Mouse (Mus musculus): Measurements from ENCODE around the gene Adamtsl3. TPM values are rescaled to one million over a fixed set of nuclear protein-coding genes. Genes with fewer than 3 reads are reported as not detected.

The Adamtsl3 gene
- polyA plus RNA-seq, 2 experiments: 8.3 to 9.2 TPM

DNA sequence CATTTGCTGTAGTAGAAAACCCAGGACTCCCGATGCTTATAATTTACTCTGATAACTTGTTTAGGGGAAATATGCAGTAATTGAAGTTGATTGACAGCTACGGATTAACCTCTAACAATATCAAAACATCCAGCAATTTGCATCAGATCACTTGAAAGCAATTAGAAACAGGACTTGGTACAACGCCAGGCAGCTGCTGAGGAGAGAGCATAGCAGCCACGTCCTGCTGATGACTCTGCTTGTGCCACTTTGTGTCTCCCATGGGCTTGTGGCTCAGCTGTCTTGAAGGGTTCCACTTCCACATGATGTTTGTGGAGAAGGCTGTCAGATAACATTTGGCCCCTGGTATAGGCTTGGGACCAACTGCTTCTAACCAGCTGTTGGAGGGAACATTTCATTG lies 27.1 kb upstream of the Adamtsl3 start:
- H3K4me2 ChIP-seq (replicated peaks; ENCODE audit: low read depth, low read length, severe bottlenecking): no peak overlapping the region
- H3K9ac ChIP-seq (ENCODE audit: low read depth, low read length, severe bottlenecking): no peak overlapping the region
- DNase-seq (ENCODE audit: low spot score) (no peak), ATAC-seq (ENCODE audit: low FRiP score, low read depth) (no peak)
- H3K27me3 ChIP-seq (ENCODE audit: control insufficient read depth, insufficient read depth, low read length): no peaks in the 10 kb centered on the region
- H3K9me3 ChIP-seq (ENCODE audit: control insufficient read depth, low read length): no peaks in the 10 kb centered on the region
- TF ChIP-seq POLR2A (IDR thresholded peaks at IDR 0.05; ENCODE audit: borderline replicate concordance, extremely low read depth, insufficient read depth, insufficient read length): no peak
- 79% methylated on average over 4 of the region's 4 CpGs for WGBS
- no peak overlapping the region for H3K4me3 ChIP-seq (replicated peaks; ENCODE audit: low read length)
- no peak overlapping the region for H3K27ac ChIP-seq (replicated peaks; ENCODE audit: low read depth, low read length)
- H3K4me1 ChIP-seq (ENCODE audit: control insufficient read depth, insufficient read depth, low read length): no peaks in the 10 kb centered on the region
- H3K36me3 ChIP-seq (ENCODE audit: control insufficient read depth, insufficient read depth, low read length): no peaks in the 10 kb centered on the region

DNA sequence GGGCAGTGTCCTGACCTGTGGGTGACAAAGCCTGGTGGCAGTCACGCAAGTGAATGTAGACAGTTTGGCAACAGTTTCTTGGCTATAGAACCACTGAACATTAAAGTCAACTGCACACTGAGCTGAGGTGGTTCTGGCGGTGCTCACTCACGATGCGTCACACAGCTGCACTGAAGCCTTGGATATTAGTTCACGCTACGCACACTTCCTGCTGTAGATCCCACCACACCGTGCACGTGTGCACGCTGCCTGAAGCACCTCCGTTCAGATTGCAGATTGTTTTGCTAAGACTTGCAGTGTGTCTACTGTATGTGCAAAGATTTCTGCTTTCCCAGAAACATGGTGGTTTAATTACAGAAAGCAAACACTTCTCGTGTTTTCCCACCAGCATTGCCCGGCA lies 17.0 kb upstream of the Adamtsl3 start:
- H3K9me3 ChIP-seq (ENCODE audit: control insufficient read depth, low read length): no peaks in the 10 kb centered on the region
- WGBS: 64% methylated on average over 12 of the region's 12 CpGs
- no peak for TF ChIP-seq POLR2A (IDR thresholded peaks at IDR 0.05; ENCODE audit: borderline replicate concordance, extremely low read depth, insufficient read depth, insufficient read length)
- H3K4me1 ChIP-seq (ENCODE audit: control insufficient read depth, insufficient read depth, low read length): peaks cover 7% of the 10 kb centered on the region; the same call in 1 of the 2 replicates
- ATAC-seq (ENCODE audit: low FRiP score, low read depth) (no peak), DNase-seq (ENCODE audit: low spot score) (no peak)
- no peaks in the 10 kb centered on the region for H3K36me3 ChIP-seq (ENCODE audit: control insufficient read depth, insufficient read depth, low read length)
- no peak overlapping the region for H3K9ac ChIP-seq (ENCODE audit: low read depth, low read length, severe bottlenecking)
- H3K4me2 ChIP-seq (replicated peaks; ENCODE audit: low read depth, low read length, severe bottlenecking): no peak overlapping the region
- no peak overlapping the region for H3K27ac ChIP-seq (replicated peaks; ENCODE audit: low read depth, low read length)
- H3K27me3 ChIP-seq (ENCODE audit: control insufficient read depth, insufficient read depth, low read length): no peaks in the 10 kb centered on the region
- no peak overlapping the region for H3K4me3 ChIP-seq (replicated peaks; ENCODE audit: low read length)

DNA sequence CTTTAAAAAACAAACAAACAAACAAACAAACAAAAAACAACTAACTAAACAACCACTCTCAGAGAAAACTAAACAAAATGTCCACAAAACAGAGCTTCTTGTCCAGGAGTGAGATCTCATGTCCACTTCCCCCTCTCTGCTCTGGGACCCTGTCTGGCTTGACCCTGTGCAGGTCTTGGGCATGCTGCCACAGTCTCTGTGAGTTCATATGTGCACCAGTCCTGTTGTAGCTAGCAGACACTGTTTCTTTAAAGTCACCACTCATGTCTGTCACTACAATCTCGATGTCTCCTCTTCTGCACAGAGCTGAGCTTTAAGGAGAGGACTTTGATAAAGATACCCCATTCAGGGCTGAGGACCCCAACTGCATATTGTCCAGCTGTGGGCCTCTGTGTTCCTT lies 8.9 kb upstream of the Adamtsl3 start:
- DNase-seq (ENCODE audit: low spot score) (no peak), ATAC-seq (ENCODE audit: low FRiP score, low read depth) (no peak)
- no peak for TF ChIP-seq POLR2A (IDR thresholded peaks at IDR 0.05; ENCODE audit: borderline replicate concordance, extremely low read depth, insufficient read depth, insufficient read length)
- no peak overlapping the region for H3K9ac ChIP-seq (ENCODE audit: low read depth, low read length, severe bottlenecking)
- no peak overlapping the region for H3K4me2 ChIP-seq (replicated peaks; ENCODE audit: low read depth, low read length, severe bottlenecking)
- no peak overlapping the region for H3K27ac ChIP-seq (replicated peaks; ENCODE audit: low read depth, low read length)
- WGBS: 57% methylated on average over 1 of the region's 1 CpGs
- no peaks in the 10 kb centered on the region for H3K27me3 ChIP-seq (ENCODE audit: control insufficient read depth, insufficient read depth, low read length)
- no peaks in the 10 kb centered on the region for H3K36me3 ChIP-seq (ENCODE audit: control insufficient read depth, insufficient read depth, low read length)
- no peaks in the 10 kb centered on the region for H3K9me3 ChIP-seq (ENCODE audit: control insufficient read depth, low read length)
- H3K4me1 ChIP-seq (ENCODE audit: control insufficient read depth, insufficient read depth, low read length): no peaks in the 10 kb centered on the region
- H3K4me3 ChIP-seq (replicated peaks; ENCODE audit: low read length): no peak overlapping the region

DNA sequence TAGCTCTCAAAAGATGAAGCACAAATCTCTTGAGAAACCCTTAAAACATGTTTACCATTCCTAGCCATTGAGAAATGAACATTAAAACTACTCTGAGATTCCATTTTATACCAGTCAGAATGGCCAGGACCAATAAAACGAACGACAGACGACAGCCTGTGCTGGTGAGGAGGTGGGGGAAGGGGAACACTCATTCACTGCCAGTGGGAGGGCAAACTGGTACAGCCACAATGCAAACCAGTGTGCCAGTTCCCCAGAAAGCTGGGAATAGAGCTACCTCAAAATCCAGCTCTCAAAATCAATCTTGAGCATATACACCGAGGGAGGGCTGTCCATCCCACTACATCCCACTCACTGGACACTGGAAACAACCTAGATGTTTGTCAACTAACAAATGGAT lies 8.3 kb upstream of the Adamtsl3 start:
- no peak for TF ChIP-seq POLR2A (IDR thresholded peaks at IDR 0.05; ENCODE audit: borderline replicate concordance, extremely low read depth, insufficient read depth, insufficient read length)
- H3K4me1 ChIP-seq (ENCODE audit: control insufficient read depth, insufficient read depth, low read length): no peaks in the 10 kb centered on the region
- no peak for DNase-seq (ENCODE audit: low spot score)

DNA sequence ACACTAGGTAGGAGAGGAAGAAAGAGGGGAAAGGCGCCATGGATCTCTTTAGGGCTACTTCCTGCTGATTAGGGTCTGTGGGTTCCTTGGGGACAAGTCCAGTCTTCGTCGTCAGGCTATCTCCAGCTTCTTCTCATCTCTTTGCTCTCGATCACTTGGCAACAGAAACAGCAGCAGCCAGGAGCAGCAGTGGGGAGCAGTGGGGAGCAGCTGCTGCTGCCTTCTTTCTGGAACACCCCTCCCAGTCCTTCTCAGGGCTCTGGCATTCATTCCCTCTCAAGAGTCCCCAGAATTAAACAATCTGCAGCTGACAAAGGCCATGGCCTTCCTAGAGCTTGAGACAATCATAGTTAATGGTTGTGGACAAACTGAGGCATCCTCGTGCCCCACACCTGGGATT lies 7.6 kb upstream of the Adamtsl3 start:
- TF ChIP-seq POLR2A (IDR thresholded peaks at IDR 0.05; ENCODE audit: borderline replicate concordance, extremely low read depth, insufficient read depth, insufficient read length): no peak
- no peaks in the 10 kb centered on the region for H3K9me3 ChIP-seq (ENCODE audit: control insufficient read depth, low read length)
- no peaks in the 10 kb centered on the region for H3K36me3 ChIP-seq (ENCODE audit: control insufficient read depth, insufficient read depth, low read length)
- no peak overlapping the region for H3K27ac ChIP-seq (replicated peaks; ENCODE audit: low read depth, low read length)
- H3K9ac ChIP-seq (ENCODE audit: low read depth, low read length, severe bottlenecking): no peak overlapping the region
- ATAC-seq (ENCODE audit: low FRiP score, low read depth): no peak
- no peak overlapping the region for H3K4me2 ChIP-seq (replicated peaks; ENCODE audit: low read depth, low read length, severe bottlenecking)
- no peaks in the 10 kb centered on the region for H3K4me1 ChIP-seq (ENCODE audit: control insufficient read depth, insufficient read depth, low read length)
- H3K4me3 ChIP-seq (replicated peaks; ENCODE audit: low read length): no peak overlapping the region
- 58% methylated on average over 5 of the region's 5 CpGs for WGBS
- DNase-seq (ENCODE audit: low spot score): no peak
- H3K27me3 ChIP-seq (ENCODE audit: control insufficient read depth, insufficient read depth, low read length): no peaks in the 10 kb centered on the region

More for the DNA sequence above, 8.3 kb upstream of the Adamtsl3 start:
- no peak for ATAC-seq (ENCODE audit: low FRiP score, low read depth)
- H3K4me2 ChIP-seq (replicated peaks; ENCODE audit: low read depth, low read length, severe bottlenecking): no peak overlapping the region
- no peaks in the 10 kb centered on the region for H3K36me3 ChIP-seq (ENCODE audit: control insufficient read depth, insufficient read depth, low read length)
- 30% methylated on average over 4 of the region's 4 CpGs for WGBS
- H3K27ac ChIP-seq (replicated peaks; ENCODE audit: low read depth, low read length): no peak overlapping the region
- H3K4me3 ChIP-seq (replicated peaks; ENCODE audit: low read length): no peak overlapping the region
- H3K9me3 ChIP-seq (ENCODE audit: control insufficient read depth, low read length): no peaks in the 10 kb centered on the region
- H3K9ac ChIP-seq (ENCODE audit: low read depth, low read length, severe bottlenecking): no peak overlapping the region
- H3K27me3 ChIP-seq (ENCODE audit: control insufficient read depth, insufficient read depth, low read length): no peaks in the 10 kb centered on the region

DNA sequence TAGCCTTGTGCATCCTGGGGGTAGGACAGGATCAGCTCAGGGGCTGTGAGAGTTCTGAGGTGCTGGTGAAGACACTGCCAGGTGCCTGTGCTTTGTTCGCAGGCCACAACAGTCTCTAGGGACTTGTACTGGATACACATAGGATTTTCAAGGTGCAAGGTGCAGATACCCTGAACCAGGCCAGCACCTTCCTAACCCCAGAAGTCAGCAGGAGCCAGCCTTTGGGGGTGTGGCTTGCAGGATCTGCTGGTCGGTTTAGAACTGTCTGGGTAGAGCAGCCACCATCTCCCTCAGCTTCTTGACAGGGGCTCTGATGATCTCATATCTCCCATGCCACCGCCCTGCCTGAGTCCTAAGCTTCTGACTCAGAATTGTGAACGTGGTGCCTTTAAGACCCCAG lies 5.7 kb upstream of the Adamtsl3 start:
- ATAC-seq (ENCODE audit: low FRiP score, low read depth): no peak
- H3K27ac ChIP-seq (replicated peaks; ENCODE audit: low read depth, low read length): no peak overlapping the region
- DNase-seq (ENCODE audit: low spot score): no peak
- no peaks in the 10 kb centered on the region for H3K9me3 ChIP-seq (ENCODE audit: control insufficient read depth, low read length)
- H3K36me3 ChIP-seq (ENCODE audit: control insufficient read depth, insufficient read depth, low read length): no peaks in the 10 kb centered on the region
- TF ChIP-seq POLR2A (IDR thresholded peaks at IDR 0.05; ENCODE audit: borderline replicate concordance, extremely low read depth, insufficient read depth, insufficient read length): no peak
- no peak overlapping the region for H3K4me2 ChIP-seq (replicated peaks; ENCODE audit: low read depth, low read length, severe bottlenecking)
- H3K4me1 ChIP-seq (ENCODE audit: control insufficient read depth, insufficient read depth, low read length): peaks cover 2% of the 10 kb centered on the region; the same call in 1 of the 2 replicates
- 68% methylated on average over 4 of the region's 4 CpGs for WGBS
- no peak overlapping the region for H3K4me3 ChIP-seq (replicated peaks; ENCODE audit: low read length)
- peaks cover 11% of the 10 kb centered on the region for H3K27me3 ChIP-seq (ENCODE audit: control insufficient read depth, insufficient read depth, low read length)
- no peak overlapping the region for H3K9ac ChIP-seq (ENCODE audit: low read depth, low read length, severe bottlenecking)

All from limb, embryonic 14.5 days (tissue).